Mouse (Mus musculus) lung, adult 2 months (tissue): ENCODE measurements around the gene Ubn2.

Experiments used
- CTCF ChIP-seq: fragments of 200-500 bp; IDR thresholded peaks from 2 replicates; pipeline ENCODE4 v1.5.1; 2011; ENCODE audit warnings: mild to moderate bottlenecking, low read length, control low read depth; ENCODE audit not compliant: insufficient read depth
- POLR2A ChIP-seq: fragments of 200-500 bp; IDR thresholded peaks from 2 replicates; pipeline ENCODE4 v1.6.1; 2011; ENCODE audit warnings: low read depth, mild to moderate bottlenecking, control low read depth, low read length, borderline replicate concordance; ENCODE audit errors: extremely low read depth

GRCm38 (mm10) chr6:38523851-38524250 is 90.1 kb downstream of the Ubn2 start:
- TF ChIP-seq POLR2A, result no peak
- no peak for TF ChIP-seq CTCF
